Mouse (Mus musculus) monocyte, adult 59 days (primary cell): Measurements from ENCODE around the gene Gm11985. TPM values are rescaled to one million over a fixed set of nuclear protein-coding genes. Genes with fewer than 3 reads are reported as not detected.

Experiments used
- total RNA-seq, 2 experiments: library from RNA; stranded (reverse); gene quantifications; one replicate each; pipeline ENCODE4 v1.2.4; 2023

The Gm11985 gene
- not detected for total RNA-seq

GRCm38 (mm10) chr11:7188469-7188868 lies at the start of gene Gm11985:
TSS of gene Gm11985 (minus strand) at chr11:7188569.

DNA sequence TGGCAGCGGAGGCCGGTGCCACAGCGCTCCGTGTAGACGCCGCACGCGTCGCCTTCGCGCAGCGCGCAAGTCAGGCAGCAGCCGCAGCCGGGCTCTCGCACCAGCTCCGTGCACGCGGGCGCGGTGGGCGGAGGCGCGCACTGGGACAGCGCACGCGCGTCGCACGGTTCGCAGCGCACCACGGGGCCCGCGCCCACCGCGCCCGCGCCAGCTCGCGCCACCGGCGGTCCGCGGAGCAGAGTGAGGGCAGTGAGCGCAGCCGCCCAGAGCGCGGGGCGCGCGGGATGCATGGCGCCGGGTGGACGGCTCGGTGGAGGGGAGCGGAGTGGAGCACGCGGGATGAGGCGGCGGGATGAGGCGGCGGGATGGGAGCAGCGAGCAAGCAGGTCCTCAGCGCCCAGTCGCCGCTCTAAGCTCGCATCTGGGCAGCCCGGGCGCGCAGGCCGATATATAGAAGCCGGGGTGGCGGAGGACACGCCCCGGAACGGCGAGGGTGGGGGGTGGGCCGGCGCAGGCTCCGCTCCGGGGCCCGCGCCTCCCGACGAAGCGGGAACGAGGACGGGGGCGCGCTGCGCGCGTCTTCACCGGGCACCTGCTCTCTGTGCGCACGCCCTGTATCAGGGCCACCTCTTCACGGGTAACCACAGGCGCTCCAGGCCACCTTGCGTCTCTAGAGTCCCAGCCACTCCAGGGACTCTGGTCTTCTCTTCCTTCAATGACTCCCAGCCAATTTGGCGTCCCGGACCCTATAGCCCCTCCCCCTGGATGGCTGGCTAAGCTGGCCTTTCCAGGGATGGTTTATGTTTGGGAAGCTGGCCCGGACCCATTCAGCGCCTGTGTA lies 25.4 kb upstream of the Gm11985 start, which contains the start of gene Igfbp3:
Gene Igfbp3 (minus strand): TSS at position 423 of the 841 bp plus-strand sequence.

DNA sequence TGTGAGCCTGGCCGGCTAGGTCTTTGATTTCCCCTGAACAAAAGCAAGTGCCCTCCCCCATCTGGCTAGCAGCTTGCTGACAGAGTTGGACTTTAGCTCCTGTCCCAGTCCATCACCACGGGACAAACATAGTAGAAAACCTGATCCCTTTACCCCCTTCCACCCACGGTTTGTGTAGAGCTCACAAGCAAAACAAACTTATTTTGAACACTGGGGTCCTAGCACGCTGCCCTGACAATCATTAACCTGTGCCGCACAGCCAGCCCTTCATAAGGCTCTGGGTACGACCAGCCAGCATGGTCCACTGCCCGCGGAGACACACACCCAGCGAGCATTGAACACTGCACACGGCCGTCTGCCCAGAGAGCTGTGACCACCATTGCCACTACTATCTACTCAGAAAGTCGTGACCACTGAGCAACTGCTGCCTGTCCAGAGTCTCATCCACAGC lies 9.1 kb upstream of the Gm11985 start, which contains the start of gene Igfbp1:
Gene Igfbp1 (plus strand): TSS at position 292 of the 451 bp plus-strand sequence.

Other genes starting within 250 kb of the Gm11985 start
- gene Adcy1, start 125.1 kb downstream of the Gm11985 start, total RNA-seq: not detected
- not detected for gene Igfbp1, start 9.2 kb upstream of the Gm11985 start, total RNA-seq
- gene Igfbp3, start 25.4 kb upstream of the Gm11985 start, total RNA-seq: under 1 TPM; 0.39 to 0.52 TPM